Mouse (Mus musculus): ENCODE results near the gene Tom1l1.

GRCm38 (mm10) chr11:90681171-90681570 lies 7.0 kb downstream of the Tom1l1 start:
- TF ChIP-seq CTCF (IDR thresholded peaks at IDR 0.05; ENCODE audit: borderline replicate concordance, insufficient read depth, low read length), result no peak
- TF ChIP-seq POLR2A (IDR thresholded peaks at IDR 0.05; ENCODE audit: low read depth, low read length), result no peak

Measured in embryonic fibroblast, embryonic 13.5 days (primary cell).